Mouse (Mus musculus) stomach, postnatal 0 days (tissue): ENCODE data around the gene Kdm1a.

Source experiments
- CTCF ChIP-seq: IDR thresholded peaks from 2 replicates; pipeline ENCODE4 v1.5.1; 2016; ENCODE audit warnings: antibody characterized with exemption, low read depth, mild to moderate bottlenecking, moderate library complexity
- EP300 ChIP-seq: optimal IDR thresholded peaks from 2 replicates; pipeline ENCODE3; 2016; ENCODE audit warnings: antibody characterized with exemption

DNA sequence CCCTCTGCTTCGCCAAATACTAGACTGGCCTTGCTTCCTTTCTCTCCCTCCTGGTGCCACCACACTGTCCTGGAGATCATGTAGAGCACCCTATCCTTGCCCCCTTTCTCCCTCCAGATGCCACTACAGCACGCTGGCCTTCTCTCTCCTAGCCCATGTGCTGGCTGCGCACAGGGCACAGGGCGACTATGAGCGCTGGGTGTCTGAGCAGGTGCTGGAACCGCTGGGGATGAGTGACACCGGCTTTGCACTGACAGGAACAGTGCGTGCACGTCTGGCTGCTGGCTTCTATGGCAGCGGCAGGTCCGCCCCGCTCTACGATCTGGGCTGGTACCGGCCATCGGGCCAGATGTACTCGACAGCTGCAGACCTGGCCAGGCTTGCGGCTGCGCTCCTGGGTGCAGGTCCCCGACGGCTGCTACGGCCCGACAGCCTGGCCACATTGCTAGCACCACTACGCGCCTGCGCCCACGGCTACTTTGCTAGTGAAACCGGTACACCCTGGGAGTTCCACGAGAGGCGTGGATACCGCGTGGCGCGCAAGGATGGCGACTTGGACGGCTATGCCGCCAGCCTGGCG is 34.5 kb upstream of the Kdm1a start:
- TF ChIP-seq CTCF (no peak), EP300 (no peak)
